7 mouse cellular contexts compared by ENCODE assay signal in the genomic region with DNA sequence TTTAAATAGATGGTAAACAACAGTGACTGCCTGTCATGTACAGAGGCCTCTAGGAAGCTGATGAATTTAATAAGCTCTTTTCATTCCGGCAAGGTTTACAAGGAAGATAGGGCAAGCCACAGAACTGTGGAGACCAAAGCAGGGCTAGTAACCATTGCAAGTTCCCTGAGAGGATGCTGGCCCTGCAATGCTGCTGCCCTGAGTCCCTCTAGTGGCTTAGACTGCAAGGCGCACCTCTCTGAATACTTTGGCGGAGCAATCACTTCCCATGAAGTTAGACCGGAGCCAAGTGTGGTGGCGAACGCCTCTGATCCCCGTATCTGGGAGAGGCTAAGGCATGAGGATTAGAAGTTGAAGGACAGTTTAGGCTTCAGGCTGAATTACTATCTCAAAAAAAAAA. TPM values are rescaled to one million over a fixed set of nuclear protein-coding genes. Genes with fewer than 3 reads are reported as not detected.
DNase-seq lines count a peak whose midpoint lies in the region; ATAC-seq lines count a peak whose summit lies in the region.

No protein-coding gene starts in this region.

- H3K27me3 ChIP-seq in hindbrain, embryonic 14.5 days (ENCODE audit: control insufficient read depth, insufficient read depth, low read length): no peaks in the 10 kb centered on the region; the same call in 1 of the 2 replicates

- ATAC-seq in hindbrain, embryonic 14.5 days (ENCODE audit: low FRiP score): peak; percentile 88; the same call in 1 of the 2 replicates
- peak; percentile 89 for ATAC-seq in megakaryocyte progenitor cell, adult 5-6 weeks (replicated peaks; ENCODE audit: poor library complexity)

- H3K36me3 ChIP-seq in hindbrain, embryonic 14.5 days (replicated peaks; ENCODE audit: control insufficient read depth, insufficient read depth): no peaks in the 10 kb centered on the region

- H3K9ac ChIP-seq in hindbrain, embryonic 14.5 days: no peak overlapping the region

- no peak overlapping the region for H3K27ac ChIP-seq in hindbrain, embryonic 14.5 days

- peak; percentile 82 for DNase-seq in ZHBTc4 (ENCODE audit: low read depth, low spot score)
- peak; percentile 31 for DNase-seq in cerebellum, adult 9-10 months
- DNase-seq in frontal cortex, postnatal 10 days (ENCODE audit: low spot score in 2 of 2): peak; percentile 38 to 73
- DNase-seq in hindbrain, embryonic 14.5 days (ENCODE audit: low spot score): peak; percentile 87
- peak; percentile 73 to 82 for DNase-seq in layer of hippocampus, postnatal 14 days (ENCODE audit: low spot score in 2 of 2)
- peak; percentile 70 for DNase-seq in right cerebral cortex, postnatal 4 days

- H3K4me2 ChIP-seq in hindbrain, embryonic 14.5 days (replicated peaks): no peak overlapping the region

- no peaks in the 10 kb centered on the region for H3K4me1 ChIP-seq in hindbrain, embryonic 14.5 days (replicated peaks; ENCODE audit: control insufficient read depth, insufficient read depth, low read length)

- H3K9me3 ChIP-seq in hindbrain, embryonic 14.5 days (ENCODE audit: control insufficient read depth, low read length): no peaks in the 10 kb centered on the region

- H3K4me3 ChIP-seq in hindbrain, embryonic 14.5 days (replicated peaks; ENCODE audit: low read length): no peak overlapping the region

- WGBS in hindbrain, embryonic 14.5 days: 9% methylated on average over 7 of the region's 7 CpGs

RNA-seq across cellular contexts. Expression of a gene that starts 36.4 kb away (rescaled TPM):
- polyA plus RNA-seq in hindbrain, embryonic 14.5 days (2014; fragmentation: Nextera tagmentation; extraction: Ambion mirVana): 31.9 and 37.5 TPM in 2 replicates
- total RNA-seq in layer of hippocampus, postnatal 14 days (2021): 10 to 100 TPM; 16.9 to 19.1 TPM
- 37.9 and 45.4 TPM in 2 replicates for total RNA-seq in megakaryocyte progenitor cell, adult 5-6 weeks (2015)
- 7.9 and 8.5 TPM in 2 replicates for total RNA-seq in megakaryocyte progenitor cell, adult 5-6 weeks (2017)

RNA-seq across cellular contexts. Expression of a gene that starts 36.9 kb away (rescaled TPM):
- 8.0 and 12.2 TPM in 2 replicates for polyA plus RNA-seq in hindbrain, embryonic 14.5 days (2014; fragmentation: Nextera tagmentation; extraction: Ambion mirVana)
- total RNA-seq in layer of hippocampus, postnatal 14 days (2021): 10 to 100 TPM; 64.7 to 69.2 TPM
- 0.12 and 0.74 TPM in 2 replicates for total RNA-seq in megakaryocyte progenitor cell, adult 5-6 weeks (2015)
- 0.27 and 0.29 TPM in 2 replicates for total RNA-seq in megakaryocyte progenitor cell, adult 5-6 weeks (2017)

Comparison
In these comparisons a context has a peak if more than half of its experiments do, and no peak if none do; other contexts are left out.
1. DNase-seq: peak in every context shown above with its lines; median percentile 87 in hindbrain, embryonic 14.5 days; 82 in ZHBTc4; 78 in layer of hippocampus, postnatal 14 days; 70 in right cerebral cortex, postnatal 4 days; 56 in frontal cortex, postnatal 10 days; 31 in cerebellum, adult 9-10 months.
2. RNA of a gene that starts 36.9 kb away (total RNA-seq): 64.7 to 69.2 TPM in layer of hippocampus, postnatal 14 days; 0.12 to 0.74 TPM in megakaryocyte progenitor cell, adult 5-6 weeks; every median in the first group is over 10 times any median in the second.